Mouse (Mus musculus) limb, embryonic 15.5 days (tissue): ENCODE measurements around the gene Pold1. TPM values are rescaled to one million over a fixed set of nuclear protein-coding genes. Genes with fewer than 3 reads are reported as not detected.

Source experiments
- ATAC-seq: fragments of 200-750 bp; cut with Nextera tagmentation; 2 replicates; pipeline ENCODE4 v1.8.0; 2017; ENCODE audit warnings: low read depth, moderate TSS enrichment; ENCODE audit not compliant: insufficient number of reproducible peaks, low FRiP score, low TSS enrichment
- H3K27ac ChIP-seq: fragments of 300-500 bp; sonication (generic); 2 replicates; pipeline ENCODE4 v1.5.1; 2015; ENCODE audit warnings: moderate library complexity, mild to moderate bottlenecking, inconsistent platforms
- H3K27me3 ChIP-seq: fragments of 300-500 bp; sonication (generic); 2 replicates; pipeline ENCODE4 v1.6.1; 2015; ENCODE audit warnings: inconsistent platforms
- H3K36me3 ChIP-seq: fragments of 300-500 bp; sonication (generic); 2 replicates; pipeline ENCODE4 v1.6.1; 2015; ENCODE audit warnings: inconsistent platforms
- H3K4me1 ChIP-seq: fragments of 300-500 bp; sonication (generic); 2 replicates; pipeline ENCODE4 v1.6.1; 2015; ENCODE audit warnings: inconsistent platforms
- H3K4me2 ChIP-seq: fragments of 300-500 bp; sonication (generic); 2 replicates; pipeline ENCODE4 v1.6.1; 2015; ENCODE audit warnings: mild to moderate bottlenecking, inconsistent platforms
- H3K4me3 ChIP-seq: fragments of 300-500 bp; sonication (generic); 2 replicates; pipeline ENCODE4 v1.5.1; 2015; ENCODE audit warnings: mild to moderate bottlenecking, inconsistent platforms
- H3K9ac ChIP-seq: fragments of 300-500 bp; sonication (generic); 2 replicates; pipeline ENCODE4 v1.6.1; 2015; ENCODE audit warnings: inconsistent platforms
- H3K9me3 ChIP-seq: fragments of 300-500 bp; sonication (generic); 2 replicates; pipeline ENCODE4 v1.6.1; 2016; ENCODE audit warnings: inconsistent platforms
- WGBS: fragments of 180-500 bp; shearing (Covaris S2); methylation state at CpG from one replicate; pipeline ENCODE4 v1.1.7; 2015; 5-methylcytosine and 5-hydroxymethylcytosine counted together
- polyA plus RNA-seq: library from polyadenylated mRNA; unstranded; fragments of >200 nt; fragmentation: Nextera tagmentation; extraction: Ambion mirVana; gene quantifications from 2 replicates; pipeline ENCODE4 v1.2.1, GENCODE M21; 2015

The Pold1 gene
- polyA plus RNA-seq, 1 experiment from 2014 or later, result 75.7 TPM

DNA sequence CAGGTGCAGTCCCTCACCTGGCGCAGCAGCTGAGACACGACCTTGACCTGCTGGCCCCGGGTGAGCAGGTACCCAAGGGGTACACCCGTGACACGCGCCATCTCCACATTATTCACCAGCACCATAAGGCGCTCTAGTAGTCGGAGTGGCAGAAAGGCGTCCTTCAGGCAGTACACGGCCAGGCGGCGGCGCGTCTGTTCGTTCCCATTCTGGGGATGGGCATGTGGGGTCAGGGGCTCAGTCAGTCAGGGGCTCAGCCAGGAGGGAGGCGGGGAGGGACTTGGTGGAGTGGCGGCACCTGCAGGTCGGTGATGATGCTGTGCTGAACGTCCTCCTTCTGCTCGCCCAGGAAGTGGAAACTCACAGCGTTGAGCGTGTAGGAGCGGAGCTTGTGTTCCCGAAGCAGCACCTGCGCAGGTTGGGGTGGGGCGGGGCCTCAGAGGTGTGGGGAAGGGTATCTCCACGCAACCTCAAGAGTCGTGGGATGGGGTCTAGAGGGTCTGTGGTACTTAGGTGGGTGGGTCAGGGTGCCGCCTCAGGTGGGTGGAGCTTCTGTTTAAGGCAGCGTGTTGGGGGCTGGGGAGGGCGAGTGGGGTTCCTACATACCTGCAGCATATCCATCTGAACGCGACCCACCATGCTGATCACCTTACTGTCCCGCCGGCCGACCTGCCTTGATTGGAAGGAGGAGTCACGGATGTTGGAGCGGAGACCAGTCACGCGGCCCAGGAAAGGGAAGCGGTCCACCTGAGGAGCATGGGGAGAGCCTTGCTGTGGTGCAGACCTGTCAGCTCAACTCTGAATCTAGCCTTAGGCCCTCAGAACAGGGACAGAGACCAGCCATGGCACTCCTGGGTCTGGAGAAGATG is 9.7 kb downstream of the Pold1 start:
- H3K9me3 ChIP-seq, result no peaks in the 10 kb centered on the region
- H3K4me2 ChIP-seq, result no peak overlapping the region
- peaks cover 92% of the 10 kb centered on the region for H3K36me3 ChIP-seq
- 0 out of 2 replicates have a peak, but pooled peaks cover 4% of the 10 kb centered on the region for H3K4me1 ChIP-seq
- no peak overlapping the region for H3K9ac ChIP-seq
- no peak overlapping the region for H3K4me3 ChIP-seq
- no peak for ATAC-seq
- no peaks in the 10 kb centered on the region for H3K27me3 ChIP-seq
- 92% methylated on average over 41 of the region's 41 CpGs for WGBS
- no peak overlapping the region for H3K27ac ChIP-seq

GRCm38 (mm10) chr7:44537496-44537895 is 11.2 kb downstream of the Pold1 start:
- WGBS, result 91% methylated on average over 13 of the region's 13 CpGs
- Histone ChIP-seq H3K4me3 (no peak overlapping the region), H3K9me3 (no peaks in the 10 kb centered on the region), H3K27me3 (no peaks in the 10 kb centered on the region), H3K4me2 (no peak overlapping the region), H3K27ac (no peak overlapping the region), H3K4me1 (0 out of 2 replicates have a peak, but pooled peaks cover 4% of the 10 kb centered on the region), H3K9ac (no peak overlapping the region), H3K36me3 (peaks cover 99% of the 10 kb centered on the region)
- ATAC-seq, result no peak

DNA sequence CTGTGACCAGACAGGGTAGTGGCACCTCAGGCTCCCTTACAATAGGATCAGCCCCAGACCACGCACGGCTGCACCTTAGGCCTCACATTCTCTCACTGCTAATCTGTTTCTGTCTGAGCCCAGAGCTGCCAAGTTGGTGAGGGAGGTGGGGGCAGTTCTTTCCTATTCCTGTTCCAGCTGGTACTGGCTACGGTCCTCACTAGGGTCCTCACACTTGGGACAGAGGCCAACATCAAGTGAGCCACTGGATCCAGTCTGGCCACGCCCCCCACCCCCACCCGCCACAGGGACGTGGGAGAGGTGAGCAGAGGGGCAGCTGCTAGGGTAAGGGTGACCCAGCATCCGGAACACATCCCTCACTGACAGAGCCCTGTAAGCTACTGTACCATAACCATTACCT is 11.6 kb downstream of the Pold1 start:
- H3K27me3 ChIP-seq, result no peaks in the 10 kb centered on the region
- ATAC-seq, result no peak
- H3K9me3 ChIP-seq, result no peaks in the 10 kb centered on the region
- 75% methylated on average over 7 of the region's 7 CpGs for WGBS
- no peak overlapping the region for H3K9ac ChIP-seq
- no peak overlapping the region for H3K4me3 ChIP-seq
- H3K36me3 ChIP-seq, result peaks cover 97% of the 10 kb centered on the region
- 0 out of 2 replicates have a peak, but pooled peaks cover 4% of the 10 kb centered on the region for H3K4me1 ChIP-seq
- H3K27ac ChIP-seq, result no peak overlapping the region
- H3K4me2 ChIP-seq, result no peak overlapping the region

GRCm38 (mm10) chr7:44536590-44536968 is 12.1 kb downstream of the Pold1 start:
- no peak overlapping the region for H3K4me3 ChIP-seq
- H3K27ac ChIP-seq, result no peak overlapping the region
- H3K4me1 ChIP-seq, result 0 out of 2 replicates have a peak, but pooled peaks cover 4% of the 10 kb centered on the region
- no peaks in the 10 kb centered on the region for H3K9me3 ChIP-seq
- no peak overlapping the region for H3K9ac ChIP-seq
- 72% methylated on average over 6 of the region's 6 CpGs for WGBS
- H3K4me2 ChIP-seq, result no peak overlapping the region
- no peak for ATAC-seq
- peaks cover 93% of the 10 kb centered on the region for H3K36me3 ChIP-seq
- no peaks in the 10 kb centered on the region for H3K27me3 ChIP-seq

- Histone ChIP-seq H3K36me3 (peaks cover 86% of the 10 kb centered on the region), H3K4me3 (no peak overlapping the region), H3K27me3 (no peaks in the 10 kb centered on the region), H3K4me2 (no peak overlapping the region), H3K4me1 (0 out of 2 replicates have a peak, but pooled peaks cover 4% of the 10 kb centered on the region), H3K9ac (no peak overlapping the region), H3K9me3 (no peaks in the 10 kb centered on the region), H3K27ac (no peak overlapping the region)
- no peak for ATAC-seq
- WGBS, result 91% methylated on average over 27 of the region's 27 CpGs
Observed at GRCm38 (mm10) chr7:44535657-44536589, 12.7 kb downstream of the Pold1 start.

GRCm38 (mm10) chr7:44534656-44535441 is 13.8 kb downstream of the Pold1 start:
- Histone ChIP-seq H3K9me3 (no peaks in the 10 kb centered on the region), H3K27me3 (no peaks in the 10 kb centered on the region; the same call in 1 of the 2 replicates), H3K27ac (no peak overlapping the region), H3K36me3 (peaks cover 75% of the 10 kb centered on the region), H3K9ac (no peak overlapping the region), H3K4me2 (no peak overlapping the region), H3K4me3 (no peak overlapping the region), H3K4me1 (0 out of 2 replicates have a peak, but pooled peaks cover 4% of the 10 kb centered on the region)
- no peak for ATAC-seq
- 79% methylated on average over 19 of the region's 19 CpGs for WGBS

GRCm38 (mm10) chr7:44534242-44534641 is 14.4 kb downstream of the Pold1 start:
- Histone ChIP-seq H3K4me1 (0 out of 2 replicates have a peak, but pooled peaks cover 4% of the 10 kb centered on the region), H3K36me3 (peaks cover 69% of the 10 kb centered on the region), H3K9ac (no peak overlapping the region), H3K4me2 (no peak overlapping the region), H3K9me3 (no peaks in the 10 kb centered on the region), H3K27me3 (peaks cover 1% of the 10 kb centered on the region), H3K4me3 (no peak overlapping the region), H3K27ac (no peak overlapping the region)
- 87% methylated on average over 13 of the region's 13 CpGs for WGBS
- no peak for ATAC-seq

DNA sequence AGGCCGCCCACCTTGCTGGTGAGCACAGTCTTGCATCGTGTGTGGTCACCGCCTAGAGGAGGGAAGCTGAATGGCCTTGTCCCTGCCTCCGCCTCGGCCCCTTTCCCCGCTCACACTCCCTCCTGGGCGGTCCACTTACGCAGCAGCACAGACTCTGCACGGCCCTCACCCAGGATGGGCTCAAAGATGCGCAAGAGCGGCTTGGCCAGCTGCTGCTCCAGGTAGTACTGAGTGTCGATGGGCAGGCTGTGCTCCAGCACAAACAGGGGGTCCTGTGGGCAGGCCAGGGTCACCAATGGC is 15.0 kb downstream of the Pold1 start:
- H3K9me3 ChIP-seq, result no peaks in the 10 kb centered on the region
- no peak overlapping the region for H3K4me2 ChIP-seq
- peaks cover 64% of the 10 kb centered on the region for H3K36me3 ChIP-seq
- 0 out of 2 replicates have a peak, but pooled peaks cover 4% of the 10 kb centered on the region for H3K4me1 ChIP-seq
- H3K27ac ChIP-seq, result no peak overlapping the region
- ATAC-seq, result no peak
- no peak overlapping the region for H3K4me3 ChIP-seq
- H3K27me3 ChIP-seq, result peaks cover 6% of the 10 kb centered on the region
- WGBS, result 86% methylated on average over 12 of the region's 12 CpGs
- no peak overlapping the region for H3K9ac ChIP-seq

- Histone ChIP-seq H3K4me3 (no peak overlapping the region), H3K4me1 (peaks cover 5% of the 10 kb centered on the region), H3K36me3 (peaks cover 59% of the 10 kb centered on the region), H3K9me3 (no peaks in the 10 kb centered on the region), H3K27me3 (peaks cover 10% of the 10 kb centered on the region), H3K4me2 (no peak overlapping the region), H3K9ac (no peak overlapping the region), H3K27ac (no peak overlapping the region)
- 79% methylated on average over 29 of the region's 29 CpGs for WGBS
- no peak for ATAC-seq
Observed at GRCm38 (mm10) chr7:44532918-44533745, 15.5 kb downstream of the Pold1 start.

GRCm38 (mm10) chr7:44531946-44532732 is 16.5 kb downstream of the Pold1 start, which contains the start of gene Spib:
TSS of gene Spib (minus strand) at chr7:44532071.
- H3K27ac ChIP-seq, result no peak within 1 kb of the TSS
- 76% methylated on average over 4 of the region's 4 CpGs for WGBS
- no peak within 1 kb of the TSS for H3K4me3 ChIP-seq
- H3K9me3 ChIP-seq, result no peaks in the 10 kb centered on the region
- H3K9ac ChIP-seq, result no peak within 1 kb of the TSS
- no peak for ATAC-seq
- no peak within 1 kb of the TSS for H3K4me2 ChIP-seq
- peaks cover 49% of the 10 kb centered on the region for H3K36me3 ChIP-seq
- H3K4me1 ChIP-seq, result peaks cover 10% of the 10 kb centered on the region
- peaks cover 12% of the 10 kb centered on the region for H3K27me3 ChIP-seq
